Mouse (Mus musculus) heart, embryonic 11.5 days (tissue): ENCODE measurements around the gene Npm3. TPM values are rescaled to one million over a fixed set of nuclear protein-coding genes. Genes with fewer than 3 reads are reported as not detected.

ENCODE experiments used
- ATAC-seq: fragments of 200-750 bp; cut with Nextera tagmentation; replicated peaks from 2 replicates; pipeline ENCODE4 v1.8.0; 2017; ENCODE audit warnings: moderate library complexity; ENCODE audit not compliant: insufficient number of reproducible peaks, low FRiP score, low TSS enrichment
- H3K27ac ChIP-seq: fragments of 300-500 bp; sonication (generic); 2 replicates; pipeline ENCODE4 v1.5.1; 2014; ENCODE audit warnings: mild to moderate bottlenecking, low read depth, low read length
- H3K27me3 ChIP-seq: fragments of 300-500 bp; sonication (generic); 2 replicates; pipeline ENCODE4 v1.6.1; 2014; ENCODE audit warnings: mild to moderate bottlenecking, low read length, mixed read lengths; ENCODE audit not compliant: control insufficient read depth, insufficient read depth
- H3K36me3 ChIP-seq: fragments of 300-500 bp; sonication (generic); 2 replicates; pipeline ENCODE4 v1.6.1; 2014; ENCODE audit warnings: mild to moderate bottlenecking, low read length, moderate library complexity, mixed read lengths; ENCODE audit not compliant: control insufficient read depth, insufficient read depth
- H3K4me1 ChIP-seq: fragments of 300-500 bp; sonication (generic); 2 replicates; pipeline ENCODE4 v1.6.1; 2014; ENCODE audit warnings: low read length; ENCODE audit not compliant: control insufficient read depth, insufficient read depth
- H3K4me2 ChIP-seq: fragments of 300-500 bp; sonication (generic); 2 replicates; pipeline ENCODE4 v1.6.1; 2014; ENCODE audit warnings: mild to moderate bottlenecking, moderate library complexity
- H3K4me3 ChIP-seq: fragments of 300-500 bp; sonication (generic); 2 replicates; pipeline ENCODE4 v1.5.1; 2014; ENCODE audit warnings: low read depth, low read length
- H3K9ac ChIP-seq: fragments of 300-500 bp; sonication (generic); 2 replicates; pipeline ENCODE4 v1.6.1; 2014; ENCODE audit warnings: mild to moderate bottlenecking, low read depth, low read length, moderate library complexity
- H3K9me3 ChIP-seq: fragments of 300-500 bp; sonication (generic); replicated peaks from 2 replicates; pipeline ENCODE4 v1.6.1; 2016; ENCODE audit warnings: low read length; ENCODE audit not compliant: control insufficient read depth
- WGBS: fragments of 180-500 bp; shearing (Covaris S2); extraction: QIAGEN DNeasy Blood & Tissue Kit; methylation state at CpG from one replicate; pipeline ENCODE4 v1.1.7; 2014; ENCODE audit not compliant: insufficient replicate concordance; 5-methylcytosine and 5-hydroxymethylcytosine counted together
- polyA plus RNA-seq: library from polyadenylated mRNA; unstranded; fragments of >200 nt; fragmentation: Nextera tagmentation; extraction: Ambion mirVana; gene quantifications from 2 replicates; pipeline ENCODE4 v1.2.1, GENCODE M21; 2014

Gene Npm3
- 11.4 and 13.6 TPM in 2 replicates for polyA plus RNA-seq

DNA sequence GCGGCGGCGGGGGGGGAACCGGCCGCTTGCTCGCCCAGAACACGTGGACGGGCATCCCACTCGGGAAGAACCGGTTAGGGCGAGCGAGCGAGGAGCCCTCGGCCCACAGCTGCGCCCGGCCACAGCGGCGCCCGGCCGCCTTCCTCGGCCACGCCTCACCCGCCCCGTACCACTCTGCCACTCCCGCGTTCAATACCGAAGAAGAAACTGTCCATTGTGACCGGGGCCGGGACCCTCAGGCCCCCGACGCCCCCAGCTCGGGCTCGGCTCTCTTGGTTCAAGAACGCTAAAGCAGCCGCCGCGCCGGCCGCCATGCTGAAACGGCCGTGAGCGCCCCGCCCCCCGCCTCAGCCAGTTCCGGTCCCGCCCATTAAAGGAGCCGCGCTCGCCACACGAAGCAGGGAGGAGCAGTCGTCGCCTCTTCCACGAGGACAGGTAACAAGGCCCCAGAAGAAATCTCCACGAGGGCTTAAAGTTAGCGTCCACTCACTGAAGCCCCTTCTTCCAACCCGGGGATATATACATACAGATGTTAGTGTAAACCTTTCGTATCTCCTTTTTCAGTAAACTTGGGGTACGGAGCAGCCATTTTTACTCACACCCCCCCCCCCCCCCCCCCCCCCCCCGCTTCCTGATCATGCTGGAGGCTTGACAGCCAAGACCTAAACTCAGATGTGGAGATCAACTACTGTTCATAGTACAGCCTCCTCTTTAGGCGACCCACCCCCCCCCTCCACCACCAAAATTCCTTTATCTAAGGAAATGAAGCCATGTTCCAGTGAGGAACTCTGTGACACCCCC is at the start of gene Npm3:
Gene Npm3, minus strand, starts transcription at position 349 of the 801 bp plus-strand sequence.
- Histone ChIP-seq H3K27ac (peak within 1 kb of the TSS; percentile 54), H3K4me1 (peaks cover 24% of the 10 kb centered on the region), H3K4me2 (peak within 1 kb of the TSS; percentile 95), H3K9ac (peak within 1 kb of the TSS; percentile 84), H3K4me3 (peak within 1 kb of the TSS; percentile 84), H3K36me3 (peaks cover 15% of the 10 kb centered on the region), H3K9me3 (no peaks in the 10 kb centered on the region), H3K27me3 (peaks cover 17% of the 10 kb centered on the region)
- peak; percentile 71; the same call in 1 of the 2 replicates for ATAC-seq
- WGBS: under 1% methylated on average over 59 of the region's 60 CpGs

DNA sequence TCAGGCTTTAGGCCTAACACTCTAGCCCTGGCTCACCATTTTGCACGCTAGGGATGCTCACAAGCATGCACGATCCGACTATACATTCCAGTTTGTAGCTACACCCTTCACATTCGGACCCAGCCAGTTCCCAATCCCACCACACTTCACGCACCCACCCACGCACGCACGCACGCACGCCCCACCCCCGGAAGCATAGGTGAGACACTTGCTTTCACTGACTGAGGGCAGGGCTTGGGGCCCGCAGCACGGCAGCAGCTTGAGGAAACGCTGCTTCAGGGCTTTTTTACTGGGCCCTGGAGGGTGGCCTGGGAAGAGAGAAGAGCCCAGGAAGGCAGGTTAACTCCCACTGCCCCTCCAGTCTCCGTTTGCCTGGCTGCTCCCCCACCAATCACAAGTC is 47.5 kb upstream of the Npm3 start:
- WGBS: 70% methylated on average over 15 of the region's 15 CpGs
- H3K27ac ChIP-seq: no peak overlapping the region
- H3K4me3 ChIP-seq: no peak overlapping the region
- no peaks in the 10 kb centered on the region for H3K9me3 ChIP-seq
- 0 out of 2 replicates have a peak, but pooled peaks cover 2% of the 10 kb centered on the region for H3K27me3 ChIP-seq
- H3K4me2 ChIP-seq: no peak overlapping the region
- ATAC-seq: no peak
- H3K36me3 ChIP-seq: no peaks in the 10 kb centered on the region
- H3K4me1 ChIP-seq: peaks cover 5% of the 10 kb centered on the region; the same call in 1 of the 2 replicates
- no peak overlapping the region for H3K9ac ChIP-seq

DNA sequence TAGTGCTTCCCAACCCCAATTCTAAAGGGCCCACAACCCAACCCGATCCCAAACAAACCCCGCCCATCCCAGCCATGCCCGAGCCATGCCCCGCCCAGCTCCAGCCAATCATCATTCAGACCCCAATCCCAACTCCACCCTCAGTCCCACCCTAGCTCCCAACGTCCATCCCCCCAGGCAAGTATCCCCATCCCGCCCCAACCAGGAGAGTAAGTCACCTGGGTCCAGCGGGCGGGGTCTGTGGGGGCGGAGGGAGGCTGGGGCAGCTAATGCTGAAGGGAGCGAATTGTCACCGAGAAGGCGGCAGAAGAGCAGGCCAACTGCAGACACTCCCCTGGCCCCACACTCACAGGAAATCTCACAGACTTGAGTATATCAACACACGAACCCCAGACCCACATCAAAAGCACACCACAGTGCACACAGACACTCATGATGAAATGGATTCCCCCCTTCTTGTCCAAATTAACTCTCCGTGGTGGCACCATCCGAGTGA is 46.7 kb upstream of the Npm3 start:
- no peak overlapping the region for H3K9ac ChIP-seq
- no peaks in the 10 kb centered on the region for H3K36me3 ChIP-seq
- no peaks in the 10 kb centered on the region for H3K9me3 ChIP-seq
- H3K4me1 ChIP-seq: peaks cover 5% of the 10 kb centered on the region; the same call in 1 of the 2 replicates
- no peak for ATAC-seq
- 0 out of 2 replicates have a peak, but pooled peaks cover 2% of the 10 kb centered on the region for H3K27me3 ChIP-seq
- WGBS: 10% methylated on average over 15 of the region's 15 CpGs
- no peak overlapping the region for H3K27ac ChIP-seq
- H3K4me3 ChIP-seq: peak overlapping the region; percentile 25; the same call in 1 of the 2 replicates
- peak overlapping the region; percentile 58 for H3K4me2 ChIP-seq

DNA sequence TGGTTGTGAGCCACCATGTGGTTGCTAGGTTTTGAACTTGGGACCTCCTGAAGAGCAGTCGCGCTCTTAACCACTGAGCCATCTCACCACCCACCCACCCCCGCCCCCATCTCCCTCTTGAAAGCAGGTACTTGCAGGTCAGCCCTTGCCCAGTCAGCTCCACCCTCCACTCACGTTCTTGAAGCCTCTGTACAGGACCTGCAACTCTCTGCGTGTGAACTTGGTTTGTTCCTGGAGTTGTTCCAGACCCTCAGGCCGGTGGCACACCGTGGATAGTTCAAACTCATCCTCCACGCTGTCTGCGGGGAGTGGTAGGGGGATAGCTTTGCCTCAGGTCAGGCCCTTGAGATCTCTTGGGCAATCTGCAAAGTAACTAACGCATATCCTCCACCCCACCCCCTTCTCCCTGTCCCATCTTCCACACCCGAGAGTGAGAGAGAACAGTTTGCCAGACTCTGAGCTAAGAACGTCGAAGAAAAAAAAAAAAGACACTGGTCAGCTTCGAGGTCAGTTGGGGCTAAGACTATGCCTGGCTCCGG is 46.1 kb upstream of the Npm3 start:
- 28% methylated on average over 15 of the region's 15 CpGs for WGBS
- peaks cover 5% of the 10 kb centered on the region; the same call in 1 of the 2 replicates for H3K4me1 ChIP-seq
- H3K4me2 ChIP-seq: peak overlapping the region; percentile 58
- H3K27ac ChIP-seq: no peak overlapping the region
- H3K9ac ChIP-seq: no peak overlapping the region
- no peaks in the 10 kb centered on the region for H3K9me3 ChIP-seq
- H3K27me3 ChIP-seq: 0 out of 2 replicates have a peak, but pooled peaks cover 2% of the 10 kb centered on the region
- H3K4me3 ChIP-seq: peak overlapping the region; percentile 25; the same call in 1 of the 2 replicates
- H3K36me3 ChIP-seq: no peaks in the 10 kb centered on the region
- no peak for ATAC-seq

DNA sequence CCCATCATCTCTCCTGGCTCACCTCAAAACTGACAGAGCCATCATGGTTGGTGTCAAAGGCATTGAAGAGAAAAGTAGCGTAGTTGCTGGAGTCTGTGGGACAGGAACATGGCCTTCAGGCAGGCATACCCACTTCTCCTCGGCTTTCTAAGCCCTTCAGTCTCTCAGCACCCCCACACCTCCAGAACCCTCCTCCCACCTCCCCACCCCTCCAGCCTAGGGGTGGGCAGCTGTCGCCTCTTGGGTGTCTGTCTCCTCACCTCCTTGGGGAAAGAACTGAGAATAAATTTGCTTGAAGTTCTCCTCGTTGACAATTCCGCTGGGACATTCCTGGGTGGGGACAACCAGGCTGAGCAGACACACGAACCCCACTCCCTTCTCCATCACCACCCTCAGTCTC is 45.3 kb upstream of the Npm3 start:
- H3K4me1 ChIP-seq: peaks cover 5% of the 10 kb centered on the region; the same call in 1 of the 2 replicates
- H3K4me2 ChIP-seq: no peak overlapping the region
- H3K27ac ChIP-seq: no peak overlapping the region
- 0 out of 2 replicates have a peak, but pooled peaks cover 2% of the 10 kb centered on the region for H3K27me3 ChIP-seq
- WGBS: 66% methylated on average over 6 of the region's 6 CpGs
- no peak overlapping the region for H3K4me3 ChIP-seq
- no peaks in the 10 kb centered on the region for H3K9me3 ChIP-seq
- no peak overlapping the region for H3K9ac ChIP-seq
- H3K36me3 ChIP-seq: no peaks in the 10 kb centered on the region
- ATAC-seq: no peak

DNA sequence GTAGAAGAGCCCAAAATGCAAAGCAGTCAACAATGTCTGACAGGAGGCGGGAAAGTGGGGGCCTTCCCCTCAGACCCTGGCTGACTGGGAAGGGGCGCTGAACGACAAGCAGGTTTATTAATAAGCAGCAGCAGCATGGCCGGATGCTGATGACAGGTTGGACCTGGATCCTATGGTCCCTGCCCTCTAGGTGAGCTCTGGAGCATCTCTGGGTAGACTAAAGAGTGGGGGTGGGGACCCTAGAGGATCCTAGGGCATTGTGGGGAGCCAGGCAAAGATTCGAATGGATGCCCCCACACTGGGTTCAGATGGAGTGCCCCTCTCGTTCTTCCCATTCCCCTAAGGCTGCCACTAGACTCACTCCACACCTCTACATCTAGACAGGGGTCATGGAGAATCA is 43.0 kb upstream of the Npm3 start:
- H3K27ac ChIP-seq: no peak overlapping the region
- 78% methylated on average over 6 of the region's 6 CpGs for WGBS
- 0 out of 2 replicates have a peak, but pooled peaks cover 2% of the 10 kb centered on the region for H3K27me3 ChIP-seq
- peaks cover 5% of the 10 kb centered on the region; the same call in 1 of the 2 replicates for H3K4me1 ChIP-seq
- no peak for ATAC-seq
- H3K36me3 ChIP-seq: no peaks in the 10 kb centered on the region
- H3K4me3 ChIP-seq: no peak overlapping the region
- H3K9me3 ChIP-seq: no peaks in the 10 kb centered on the region
- no peak overlapping the region for H3K9ac ChIP-seq
- no peak overlapping the region for H3K4me2 ChIP-seq

DNA sequence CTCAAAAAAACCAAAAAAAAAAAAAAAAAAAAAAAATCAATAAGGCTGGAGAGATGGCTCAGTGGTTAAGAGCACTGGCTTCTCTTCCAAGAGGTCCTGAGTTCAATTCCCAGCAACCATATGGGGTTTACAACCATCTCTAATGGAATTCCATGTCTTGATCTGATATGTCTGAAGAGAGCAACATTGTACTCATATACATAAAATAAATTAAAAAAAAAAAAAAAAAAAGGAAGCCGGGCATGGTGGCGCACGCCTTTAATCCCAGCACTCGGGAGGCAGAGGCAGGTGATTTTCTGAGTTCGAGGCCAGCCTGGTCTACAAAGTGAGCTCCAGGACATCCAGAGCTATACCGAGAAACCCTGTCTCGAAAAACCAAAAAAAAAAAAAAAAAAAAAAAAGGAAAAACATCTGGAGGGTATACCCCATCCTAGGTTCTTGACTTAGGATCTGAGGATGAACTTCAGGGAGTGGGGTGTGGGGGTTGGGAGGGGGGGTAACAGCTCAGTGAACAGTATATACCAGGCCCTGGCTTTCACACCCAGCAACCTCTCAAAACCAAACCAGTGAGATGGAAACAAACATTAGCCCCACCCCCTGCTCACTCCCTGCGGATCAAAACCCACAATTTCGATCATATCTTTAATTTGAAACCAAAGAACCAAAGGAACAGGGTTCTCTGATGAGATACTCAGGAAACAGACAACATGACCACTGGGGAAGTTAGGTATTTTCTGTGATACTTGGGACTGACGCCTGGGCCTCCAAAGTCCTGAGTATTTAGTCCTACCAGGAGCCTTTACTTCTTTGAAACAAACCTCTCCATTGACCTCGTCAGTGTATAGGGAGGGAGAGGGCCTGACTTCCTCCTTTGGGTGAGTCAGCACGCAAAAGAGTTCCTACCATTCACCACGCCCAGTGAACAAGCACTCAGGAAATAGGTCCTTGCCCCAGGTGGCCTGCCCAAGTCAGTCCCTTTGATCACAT is 40.8 kb upstream of the Npm3 start:
- Histone ChIP-seq H3K27me3 (0 out of 2 replicates have a peak, but pooled peaks cover 2% of the 10 kb centered on the region), H3K9me3 (no peaks in the 10 kb centered on the region), H3K4me2 (no peak overlapping the region), H3K9ac (no peak overlapping the region), H3K4me3 (no peak overlapping the region), H3K27ac (peak overlapping the region; percentile 54; the same call in 1 of the 2 replicates), H3K4me1 (no peaks in the 10 kb centered on the region), H3K36me3 (no peaks in the 10 kb centered on the region)
- ATAC-seq: peak; percentile 77
- WGBS: 73% methylated on average over 13 of the region's 13 CpGs

DNA sequence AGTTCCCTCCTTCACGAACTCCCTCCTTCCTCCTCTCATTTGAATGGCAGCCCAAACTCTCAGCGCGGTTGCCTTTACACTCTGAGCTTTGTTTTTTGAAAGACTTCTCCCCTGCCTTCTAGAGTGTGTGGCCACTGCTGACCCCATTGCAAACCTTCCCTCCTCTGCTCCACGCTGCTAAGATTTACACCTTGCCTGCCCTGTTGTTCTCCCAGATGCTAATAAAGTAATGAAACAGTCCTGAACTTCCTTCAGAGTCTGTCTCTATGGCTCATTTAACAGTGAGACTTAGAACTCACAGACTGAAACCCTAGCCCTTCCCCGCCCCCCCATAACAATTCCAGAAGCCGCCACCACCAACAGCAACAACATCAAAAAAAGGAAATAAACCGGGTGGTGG is 40.0 kb upstream of the Npm3 start:
- no peaks in the 10 kb centered on the region for H3K9me3 ChIP-seq
- 75% methylated on average over 7 of the region's 7 CpGs for WGBS
- H3K27me3 ChIP-seq: 0 out of 2 replicates have a peak, but pooled peaks cover 2% of the 10 kb centered on the region
- H3K4me1 ChIP-seq: no peaks in the 10 kb centered on the region
- no peak for ATAC-seq
- H3K9ac ChIP-seq: no peak overlapping the region
- H3K4me3 ChIP-seq: no peak overlapping the region
- H3K4me2 ChIP-seq: no peak overlapping the region
- H3K27ac ChIP-seq: no peak overlapping the region
- no peaks in the 10 kb centered on the region for H3K36me3 ChIP-seq
